Mouse (Mus musculus): ENCODE measurements around the gene Chd2. TPM values are rescaled to one million over a fixed set of nuclear protein-coding genes. Genes with fewer than 3 reads are reported as not detected.

Chd2 gene
- total RNA-seq (2021) (10 to 100 TPM; 38.1 to 43.3 TPM), polyA plus RNA-seq (2012; rRNA removed) (32.9 and 38.0 TPM in 2 replicates)
- long read RNA-seq, partial matches to known transcripts = 1 of 5 reads
- long read RNA-seq, other reads (novel, unspliced or antisense) = 4 of 5 reads

- Histone ChIP-seq H3K36me3 (ENCODE audit: control insufficient read depth, insufficient read depth, low read length) (peaks cover 36% of the 10 kb centered on the region), H3K79me2 (replicated peaks; ENCODE audit: control insufficient read depth, insufficient read depth, low read length) (peaks cover 4% of the 10 kb centered on the region), H3K27ac (peak within 1 kb of the TSS; percentile 98), H3K4me1 (ENCODE audit: control insufficient read depth, insufficient read depth, low read length) (peaks cover 11% of the 10 kb centered on the region), H3K9ac (ENCODE audit: low read depth, low read length) (peak within 1 kb of the TSS; percentile 100), H3K27me3 (ENCODE audit: control insufficient read depth, insufficient read depth, low read length) (no peaks in the 10 kb centered on the region), H3K4me3 (peak within 1 kb of the TSS; percentile 75)
- intact Hi-C loops (cut with DNase I) = loop anchor here (1.0 kb wide), 1 partner anchor 53 kb away; no protein-coding TSS in a partner anchor
- DNase-seq = peak; percentile 80 to 82
- no peak for TF ChIP-seq CTCF (IDR thresholded peaks at IDR 0.05)
- peak; percentile 63; the same call in 1 of the 2 replicates for TF ChIP-seq EP300 (IDR thresholded peaks at IDR 0.05; ENCODE audit: insufficient read depth, low read depth, low read length)
- peak; percentile 94 for TF ChIP-seq POLR2A (IDR thresholded peaks at IDR 0.05; ENCODE audit: insufficient read depth, low read depth, low read length)
- under 1% methylated on average over 15 of the region's 15 CpGs for WGBS
These were observed at the start of gene Chd2 for GRCm38 (mm10) chr7:73541412-73542130. Gene Chd2 (minus strand): TSS chr7:73541830.

GRCm38 (mm10) chr7:73590757-73591156 lies 49.1 kb upstream of the Chd2 start:
- intact Hi-C loops (cut with DNase I) = no loop called here
- Histone ChIP-seq H3K79me2 (replicated peaks; ENCODE audit: control insufficient read depth, insufficient read depth, low read length) (no peaks in the 10 kb centered on the region), H3K27me3 (ENCODE audit: control insufficient read depth, insufficient read depth, low read length) (no peaks in the 10 kb centered on the region), H3K4me3 (no peak overlapping the region), H3K27ac (no peak overlapping the region), H3K4me1 (ENCODE audit: control insufficient read depth, insufficient read depth, low read length) (peaks cover 9% of the 10 kb centered on the region), H3K36me3 (ENCODE audit: control insufficient read depth, insufficient read depth, low read length) (peaks cover 4% of the 10 kb centered on the region), H3K9ac (ENCODE audit: low read depth, low read length) (no peak overlapping the region)
- no peak for DNase-seq
- TF ChIP-seq CTCF (IDR thresholded peaks at IDR 0.05) (no peak), POLR2A (IDR thresholded peaks at IDR 0.05; ENCODE audit: insufficient read depth, low read depth, low read length) (no peak), EP300 (IDR thresholded peaks at IDR 0.05; ENCODE audit: insufficient read depth, low read depth, low read length) (no peak)
- WGBS = 98% methylated on average over 5 of the region's 5 CpGs

GRCm38 (mm10) chr7:73589208-73589771 lies 47.7 kb upstream of the Chd2 start:
- no peaks in the 10 kb centered on the region for H3K27me3 ChIP-seq (ENCODE audit: control insufficient read depth, insufficient read depth, low read length)
- intact Hi-C loops (cut with DNase I) = no loop called here
- H3K4me3 ChIP-seq = no peak overlapping the region
- no peaks in the 10 kb centered on the region for H3K79me2 ChIP-seq (replicated peaks; ENCODE audit: control insufficient read depth, insufficient read depth, low read length)
- H3K4me1 ChIP-seq (ENCODE audit: control insufficient read depth, insufficient read depth, low read length) = peaks cover 14% of the 10 kb centered on the region
- WGBS = 33% methylated on average over 14 of the region's 14 CpGs
- no peak overlapping the region for H3K9ac ChIP-seq (ENCODE audit: low read depth, low read length)
- H3K36me3 ChIP-seq (ENCODE audit: control insufficient read depth, insufficient read depth, low read length) = peaks cover 7% of the 10 kb centered on the region
- TF ChIP-seq POLR2A (IDR thresholded peaks at IDR 0.05; ENCODE audit: insufficient read depth, low read depth, low read length) (no peak), EP300 (IDR thresholded peaks at IDR 0.05; ENCODE audit: insufficient read depth, low read depth, low read length) (no peak), CTCF (IDR thresholded peaks at IDR 0.05) (no peak)
- DNase-seq = peak in 1 of 2 experiments; percentile 43
- peak overlapping the region; percentile 69 for H3K27ac ChIP-seq

- no peak overlapping the region for H3K4me3 ChIP-seq
- no peaks in the 10 kb centered on the region for H3K27me3 ChIP-seq (ENCODE audit: control insufficient read depth, insufficient read depth, low read length)
- no peaks in the 10 kb centered on the region for H3K79me2 ChIP-seq (replicated peaks; ENCODE audit: control insufficient read depth, insufficient read depth, low read length)
- intact Hi-C loops (cut with DNase I) = no loop called here
- no peak for TF ChIP-seq POLR2A (IDR thresholded peaks at IDR 0.05; ENCODE audit: insufficient read depth, low read depth, low read length)
- TF ChIP-seq EP300 (IDR thresholded peaks at IDR 0.05; ENCODE audit: insufficient read depth, low read depth, low read length) = no peak
- TF ChIP-seq CTCF (IDR thresholded peaks at IDR 0.05) = no peak
- H3K27ac ChIP-seq = peak overlapping the region; percentile 69
- H3K36me3 ChIP-seq (ENCODE audit: control insufficient read depth, insufficient read depth, low read length) = peaks cover 7% of the 10 kb centered on the region; the same call in 1 of the 2 replicates
- 59% methylated on average over 8 of the region's 8 CpGs for WGBS
- no peak for DNase-seq
- peaks cover 21% of the 10 kb centered on the region for H3K4me1 ChIP-seq (ENCODE audit: control insufficient read depth, insufficient read depth, low read length)
- no peak overlapping the region for H3K9ac ChIP-seq (ENCODE audit: low read depth, low read length)
These were observed 46.8 kb upstream of the Chd2 start for GRCm38 (mm10) chr7:73588351-73588906.

- H3K4me3 ChIP-seq = no peak overlapping the region
- intact Hi-C loops (cut with DNase I) = no loop called here
- H3K79me2 ChIP-seq (replicated peaks; ENCODE audit: control insufficient read depth, insufficient read depth, low read length) = no peaks in the 10 kb centered on the region
- no peak overlapping the region for H3K9ac ChIP-seq (ENCODE audit: low read depth, low read length)
- H3K27me3 ChIP-seq (ENCODE audit: control insufficient read depth, insufficient read depth, low read length) = no peaks in the 10 kb centered on the region
- H3K27ac ChIP-seq = no peak overlapping the region
- WGBS = 93% methylated on average over 6 of the region's 6 CpGs
- H3K36me3 ChIP-seq (ENCODE audit: control insufficient read depth, insufficient read depth, low read length) = peaks cover 7% of the 10 kb centered on the region; the same call in 1 of the 2 replicates
- DNase-seq = no peak
- peaks cover 20% of the 10 kb centered on the region for H3K4me1 ChIP-seq (ENCODE audit: control insufficient read depth, insufficient read depth, low read length)
- no peak for TF ChIP-seq EP300 (IDR thresholded peaks at IDR 0.05; ENCODE audit: insufficient read depth, low read depth, low read length)
- no peak for TF ChIP-seq POLR2A (IDR thresholded peaks at IDR 0.05; ENCODE audit: insufficient read depth, low read depth, low read length)
- TF ChIP-seq CTCF (IDR thresholded peaks at IDR 0.05) = no peak
These were observed 45.1 kb upstream of the Chd2 start for GRCm38 (mm10) chr7:73586717-73587116.

Data from heart, adult 2 months (tissue).